Mouse (Mus musculus): Measurements from ENCODE around the gene Nos2. TPM values are rescaled to one million over a fixed set of nuclear protein-coding genes. Genes with fewer than 3 reads are reported as not detected.

The Nos2 gene
- polyA plus RNA-seq, 1 experiment from 2014 or later, result 1.1 TPM

- H3K36me3 ChIP-seq (replicated peaks; ENCODE audit: control insufficient read depth, insufficient read depth), result no peaks in the 10 kb centered on the region
- H3K9ac ChIP-seq, result no peak overlapping the region
- no peaks in the 10 kb centered on the region for H3K9me3 ChIP-seq (ENCODE audit: control insufficient read depth, low read length)
- DNase-seq (ENCODE audit: low spot score), result no peak
- H3K27me3 ChIP-seq (ENCODE audit: control insufficient read depth, insufficient read depth, low read length), result peaks cover 10% of the 10 kb centered on the region
- H3K4me1 ChIP-seq (replicated peaks; ENCODE audit: control insufficient read depth, insufficient read depth, low read length), result no peaks in the 10 kb centered on the region
- no peak overlapping the region for H3K27ac ChIP-seq
- no peak overlapping the region for H3K4me2 ChIP-seq (replicated peaks)
- no peak for ATAC-seq (ENCODE audit: low FRiP score)
- 91% methylated on average over 8 of the region's 8 CpGs for WGBS
- no peak overlapping the region for H3K4me3 ChIP-seq (replicated peaks; ENCODE audit: low read length)
Observed at GRCm38 (mm10) chr11:78950365-78950764, 29.8 kb downstream of the Nos2 start.

GRCm38 (mm10) chr11:78952467-78952866 lies 31.9 kb downstream of the Nos2 start:
- H3K9ac ChIP-seq, result peak overlapping the region; percentile 34; the same call in 1 of the 2 replicates
- DNase-seq (ENCODE audit: low spot score), result no peak

GRCm38 (mm10) chr11:78956260-78956659 lies 35.7 kb downstream of the Nos2 start:
- Histone ChIP-seq H3K4me1 (replicated peaks; ENCODE audit: control insufficient read depth, insufficient read depth, low read length) (no peaks in the 10 kb centered on the region), H3K9ac (no peak overlapping the region), H3K27ac (no peak overlapping the region), H3K27me3 (ENCODE audit: control insufficient read depth, insufficient read depth, low read length) (peaks cover 10% of the 10 kb centered on the region), H3K4me2 (replicated peaks) (no peak overlapping the region), H3K4me3 (replicated peaks; ENCODE audit: low read length) (no peak overlapping the region), H3K9me3 (ENCODE audit: control insufficient read depth, low read length) (no peaks in the 10 kb centered on the region), H3K36me3 (replicated peaks; ENCODE audit: control insufficient read depth, insufficient read depth) (no peaks in the 10 kb centered on the region)
- DNase-seq (ENCODE audit: low spot score), result peak; percentile 90
- no peak for ATAC-seq (ENCODE audit: low FRiP score)
- WGBS, result 9% methylated on average over 7 of the region's 7 CpGs

More at GRCm38 (mm10) chr11:78952467-78952866, 31.9 kb downstream of the Nos2 start:
- WGBS, result 8% methylated on average over 17 of the region's 17 CpGs
- Histone ChIP-seq H3K4me3 (replicated peaks; ENCODE audit: low read length) (peak overlapping the region; percentile 16), H3K27me3 (ENCODE audit: control insufficient read depth, insufficient read depth, low read length) (peaks cover 10% of the 10 kb centered on the region), H3K9me3 (ENCODE audit: control insufficient read depth, low read length) (no peaks in the 10 kb centered on the region), H3K4me2 (replicated peaks) (peak overlapping the region; percentile 51), H3K36me3 (replicated peaks; ENCODE audit: control insufficient read depth, insufficient read depth) (no peaks in the 10 kb centered on the region), H3K27ac (no peak overlapping the region), H3K4me1 (replicated peaks; ENCODE audit: control insufficient read depth, insufficient read depth, low read length) (no peaks in the 10 kb centered on the region)
- ATAC-seq (ENCODE audit: low FRiP score), result no peak

GRCm38 (mm10) chr11:78959367-78959766 lies 38.8 kb downstream of the Nos2 start:
- Histone ChIP-seq H3K4me3 (replicated peaks; ENCODE audit: low read length) (no peak overlapping the region), H3K4me2 (replicated peaks) (no peak overlapping the region), H3K9ac (no peak overlapping the region), H3K9me3 (ENCODE audit: control insufficient read depth, low read length) (no peaks in the 10 kb centered on the region), H3K36me3 (replicated peaks; ENCODE audit: control insufficient read depth, insufficient read depth) (no peaks in the 10 kb centered on the region), H3K4me1 (replicated peaks; ENCODE audit: control insufficient read depth, insufficient read depth, low read length) (no peaks in the 10 kb centered on the region), H3K27me3 (ENCODE audit: control insufficient read depth, insufficient read depth, low read length) (no peaks in the 10 kb centered on the region), H3K27ac (no peak overlapping the region)
- DNase-seq (ENCODE audit: low spot score) (no peak), ATAC-seq (ENCODE audit: low FRiP score) (no peak)
- 81% methylated on average over 8 of the region's 8 CpGs for WGBS

- no peaks in the 10 kb centered on the region for H3K4me1 ChIP-seq (replicated peaks; ENCODE audit: control insufficient read depth, insufficient read depth, low read length)
- H3K4me2 ChIP-seq (replicated peaks), result no peak overlapping the region
- H3K27me3 ChIP-seq (ENCODE audit: control insufficient read depth, insufficient read depth, low read length), result no peaks in the 10 kb centered on the region
- no peak overlapping the region for H3K4me3 ChIP-seq (replicated peaks; ENCODE audit: low read length)
- WGBS, result 68% methylated on average over 5 of the region's 5 CpGs
- no peaks in the 10 kb centered on the region for H3K36me3 ChIP-seq (replicated peaks; ENCODE audit: control insufficient read depth, insufficient read depth)
- ATAC-seq (ENCODE audit: low FRiP score), result no peak
- no peak for DNase-seq (ENCODE audit: low spot score)
- no peak overlapping the region for H3K9ac ChIP-seq
- no peak overlapping the region for H3K27ac ChIP-seq
- no peaks in the 10 kb centered on the region for H3K9me3 ChIP-seq (ENCODE audit: control insufficient read depth, low read length)
Observed at GRCm38 (mm10) chr11:78959841-78960520, 39.4 kb downstream of the Nos2 start.

GRCm38 (mm10) chr11:78961221-78961620 lies 40.6 kb downstream of the Nos2 start:
- Histone ChIP-seq H3K4me3 (replicated peaks; ENCODE audit: low read length) (no peak overlapping the region), H3K4me1 (replicated peaks; ENCODE audit: control insufficient read depth, insufficient read depth, low read length) (no peaks in the 10 kb centered on the region), H3K4me2 (replicated peaks) (no peak overlapping the region), H3K27ac (no peak overlapping the region), H3K36me3 (replicated peaks; ENCODE audit: control insufficient read depth, insufficient read depth) (no peaks in the 10 kb centered on the region), H3K27me3 (ENCODE audit: control insufficient read depth, insufficient read depth, low read length) (no peaks in the 10 kb centered on the region), H3K9me3 (ENCODE audit: control insufficient read depth, low read length) (no peaks in the 10 kb centered on the region), H3K9ac (no peak overlapping the region)
- WGBS, result 87% methylated on average over 5 of the region's 5 CpGs
- ATAC-seq (ENCODE audit: low FRiP score), result no peak
- DNase-seq (ENCODE audit: low spot score), result no peak

- no peak overlapping the region for H3K9ac ChIP-seq
- no peaks in the 10 kb centered on the region for H3K4me1 ChIP-seq (replicated peaks; ENCODE audit: control insufficient read depth, insufficient read depth, low read length)
- H3K4me3 ChIP-seq (replicated peaks; ENCODE audit: low read length), result no peak overlapping the region
- no peaks in the 10 kb centered on the region for H3K27me3 ChIP-seq (ENCODE audit: control insufficient read depth, insufficient read depth, low read length)
- DNase-seq (ENCODE audit: low spot score), result peak; percentile 57
- no peak overlapping the region for H3K4me2 ChIP-seq (replicated peaks)
- no peak overlapping the region for H3K27ac ChIP-seq
- no peak for ATAC-seq (ENCODE audit: low FRiP score)
- no peaks in the 10 kb centered on the region for H3K9me3 ChIP-seq (ENCODE audit: control insufficient read depth, low read length)
- no peaks in the 10 kb centered on the region for H3K36me3 ChIP-seq (replicated peaks; ENCODE audit: control insufficient read depth, insufficient read depth)
- WGBS, result 26% methylated on average over 4 of the region's 4 CpGs
Observed at GRCm38 (mm10) chr11:78967371-78967770, 46.8 kb downstream of the Nos2 start.

- Histone ChIP-seq H3K4me3 (replicated peaks; ENCODE audit: low read length) (no peak overlapping the region), H3K27me3 (ENCODE audit: control insufficient read depth, insufficient read depth, low read length) (no peaks in the 10 kb centered on the region), H3K27ac (no peak overlapping the region), H3K9me3 (ENCODE audit: control insufficient read depth, low read length) (no peaks in the 10 kb centered on the region), H3K9ac (no peak overlapping the region), H3K4me1 (replicated peaks; ENCODE audit: control insufficient read depth, insufficient read depth, low read length) (no peaks in the 10 kb centered on the region), H3K4me2 (replicated peaks) (no peak overlapping the region), H3K36me3 (replicated peaks; ENCODE audit: control insufficient read depth, insufficient read depth) (no peaks in the 10 kb centered on the region)
- ATAC-seq (ENCODE audit: low FRiP score) (no peak), DNase-seq (ENCODE audit: low spot score) (no peak)
- WGBS, result 83% methylated on average over 4 of the region's 4 CpGs
Observed at GRCm38 (mm10) chr11:78968121-78968520, 47.5 kb downstream of the Nos2 start.

- H3K27me3 ChIP-seq (ENCODE audit: control insufficient read depth, insufficient read depth, low read length), result no peaks in the 10 kb centered on the region
- no peaks in the 10 kb centered on the region for H3K4me1 ChIP-seq (replicated peaks; ENCODE audit: control insufficient read depth, insufficient read depth, low read length)
- no peak overlapping the region for H3K4me3 ChIP-seq (replicated peaks; ENCODE audit: low read length)
- ATAC-seq (ENCODE audit: low FRiP score) (no peak), DNase-seq (ENCODE audit: low spot score) (no peak)
- no peak overlapping the region for H3K4me2 ChIP-seq (replicated peaks)
- H3K36me3 ChIP-seq (replicated peaks; ENCODE audit: control insufficient read depth, insufficient read depth), result no peaks in the 10 kb centered on the region
- no peak overlapping the region for H3K27ac ChIP-seq
- H3K9ac ChIP-seq, result no peak overlapping the region
- 86% methylated on average over 8 of the region's 8 CpGs for WGBS
- H3K9me3 ChIP-seq (ENCODE audit: control insufficient read depth, low read length), result no peaks in the 10 kb centered on the region
Observed at GRCm38 (mm10) chr11:78971096-78971495, 50.5 kb downstream of the Nos2 start.

- Histone ChIP-seq H3K9ac (no peak overlapping the region), H3K9me3 (ENCODE audit: control insufficient read depth, low read length) (no peaks in the 10 kb centered on the region), H3K4me2 (replicated peaks) (no peak overlapping the region), H3K4me1 (replicated peaks; ENCODE audit: control insufficient read depth, insufficient read depth, low read length) (no peaks in the 10 kb centered on the region), H3K36me3 (replicated peaks; ENCODE audit: control insufficient read depth, insufficient read depth) (no peaks in the 10 kb centered on the region), H3K27me3 (ENCODE audit: control insufficient read depth, insufficient read depth, low read length) (no peaks in the 10 kb centered on the region), H3K4me3 (replicated peaks; ENCODE audit: low read length) (no peak overlapping the region), H3K27ac (no peak overlapping the region)
- DNase-seq (ENCODE audit: low spot score), result no peak
- ATAC-seq (ENCODE audit: low FRiP score), result no peak
- 94% methylated on average over 3 of the region's 3 CpGs for WGBS
Observed at GRCm38 (mm10) chr11:78971746-78972145, 51.2 kb downstream of the Nos2 start.

Measured in hindbrain, embryonic 14.5 days (tissue).